Mouse (Mus musculus) heart, postnatal 25 days (tissue): ENCODE data around the gene Rnf227. TPM values are rescaled to one million over a fixed set of nuclear protein-coding genes. Genes with fewer than 3 reads are reported as not detected.

ENCODE experiments used
- DNase-seq: peaks from one replicate; pipeline ENCODE4 v3.0.0; 2022; ENCODE audit warnings: low spot score
- intact Hi-C: fragments of 180-260 bp; cut with DNase I; formaldehyde crosslinking; loops from one replicate; pipeline ENCODE4 v1.15.1; 2025
- total RNA-seq, 2 experiments: library from RNA; stranded (reverse); gene quantifications; 2 replicates each; pipeline ENCODE4 v1.2.3; 2021

Gene Rnf227
- total RNA-seq, 2 experiments from 2014 or later = 0.16 to 0.17 TPM

- intact Hi-C loops = no loop called here
- DNase-seq = no peak
Observed at GRCm38 (mm10) chr11:69369215-69369989, 29.1 kb downstream of the Rnf227 start, which contains the start of gene Chd3. TSS of gene Chd3 (minus strand) at chr11:69369406.

- DNase-seq = no peak
- intact Hi-C loops = no loop called here
Observed at GRCm38 (mm10) chr11:69369990-69370816, 29.9 kb downstream of the Rnf227 start.

GRCm38 (mm10) chr11:69370817-69371215 lies 30.6 kb downstream of the Rnf227 start:
- intact Hi-C loops = no loop called here

GRCm38 (mm10) chr11:69371601-69372000 lies 31.3 kb downstream of the Rnf227 start:
- no peak for DNase-seq
- intact Hi-C loops = no loop called here

More at GRCm38 (mm10) chr11:69370817-69371215, 30.6 kb downstream of the Rnf227 start:
- no peak for DNase-seq

GRCm38 (mm10) chr11:69372056-69372779 lies 32.0 kb downstream of the Rnf227 start:
- DNase-seq = no peak
- intact Hi-C loops = no loop called here

GRCm38 (mm10) chr11:69372780-69373170 lies 32.5 kb downstream of the Rnf227 start:
- intact Hi-C loops = no loop called here
- DNase-seq = no peak

GRCm38 (mm10) chr11:69373223-69373965 lies 33.1 kb downstream of the Rnf227 start:
- no peak for DNase-seq
- intact Hi-C loops = no loop called here

GRCm38 (mm10) chr11:69375646-69376045 lies 35.4 kb downstream of the Rnf227 start:
- no peak for DNase-seq
- intact Hi-C loops = no loop called here

- intact Hi-C loops = no loop called here
- DNase-seq = no peak
Observed at GRCm38 (mm10) chr11:69377766-69378165, 37.5 kb downstream of the Rnf227 start.

GRCm38 (mm10) chr11:69379600-69379999 lies 39.3 kb downstream of the Rnf227 start:
- no peak for DNase-seq
- intact Hi-C loops = no loop called here

GRCm38 (mm10) chr11:69381356-69381755 lies 41.1 kb downstream of the Rnf227 start:
- DNase-seq = no peak
- intact Hi-C loops = loop anchor here (10.0 kb wide), 1 partner anchor 187 kb away; the partner anchor contains the start of gene Alox8

GRCm38 (mm10) chr11:69382478-69383105 lies 42.3 kb downstream of the Rnf227 start:
- no peak for DNase-seq
- intact Hi-C loops = loop anchor here (10.0 kb wide), 1 partner anchor 188 kb away; the partner anchor contains the start of gene Alox8

GRCm38 (mm10) chr11:69384979-69385378 lies 44.7 kb downstream of the Rnf227 start:
- intact Hi-C loops = loop anchor here (10.0 kb wide), 1 partner anchor 190 kb away; the partner anchor contains the start of gene Alox8

GRCm38 (mm10) chr11:69386758-69387157 lies 46.5 kb downstream of the Rnf227 start:
- no peak for DNase-seq
- intact Hi-C loops = loop anchor here (10.0 kb wide), 1 partner anchor 192 kb away; the partner anchor contains the start of gene Alox8

More at GRCm38 (mm10) chr11:69384979-69385378, 44.7 kb downstream of the Rnf227 start:
- DNase-seq = no peak

GRCm38 (mm10) chr11:69388680-69389079 lies 48.4 kb downstream of the Rnf227 start:
- intact Hi-C loops = loop anchor here (1.0 to 10.0 kb wide), 2 partner anchors 116 to 194 kb away; partner anchors contain the start of gene Alox8
- DNase-seq = no peak

GRCm38 (mm10) chr11:69389531-69390399 lies 49.5 kb downstream of the Rnf227 start:
- DNase-seq = no peak
- intact Hi-C loops = loop anchor here (1.0 to 10.0 kb wide), 4 partner anchors 57 to 195 kb away; partner anchors contain the start of gene Alox8

GRCm38 (mm10) chr11:69390400-69391034 lies 50.3 kb downstream of the Rnf227 start:
- intact Hi-C loops = loop anchor here (1.0 to 2.0 kb wide), 2 partner anchors 58 to 121 kb away; no protein-coding TSS in a partner anchor
- no peak for DNase-seq
